Mouse (Mus musculus) large intestine, adult 2 months (tissue): ENCODE data around the gene Slc38a1. TPM values are rescaled to one million over a fixed set of nuclear protein-coding genes. Genes with fewer than 3 reads are reported as not detected.
"Not testable (repeated sequence)": the region's sequence is repeated elsewhere in the genome, so short reads cannot be mapped to it uniquely, and the experiment has no call there.

Experiments used
- DNase-seq: peaks from one replicate; pipeline ENCODE4 v3.0.0-alpha.2; 2012; ENCODE audit warnings: low read depth, low spot score
- WGBS: fragments of 180-500 bp; shearing (Covaris S2); methylation state at CpG from one replicate; pipeline ENCODE4 v1.1.7; 2018; 5-methylcytosine and 5-hydroxymethylcytosine counted together
- polyA plus RNA-seq: library from polyadenylated mRNA; depleted of rRNA; stranded (reverse); fragments of >200 nt; gene quantifications from 2 replicates; pipeline ENCODE4 v1.2.3, GENCODE M21; 2012

The Slc38a1 gene
- polyA plus RNA-seq, 1 experiment, result 17.3 TPM

- whole genome bisulfite sequencing, result 75% methylated on average over 5 of the region's 5 CpGs
- no peak for DNase-seq
These were observed 15.8 kb downstream of the Slc38a1 start for GRCm38 (mm10) chr15:96626871-96627270.

GRCm38 (mm10) chr15:96625012-96625411 lies 17.7 kb downstream of the Slc38a1 start:
- WGBS, result 51% methylated on average over 9 of the region's 9 CpGs

GRCm38 (mm10) chr15:96622376-96622775 lies 20.3 kb downstream of the Slc38a1 start:
- DNase-seq, result no peak
- WGBS, result 98% methylated on average over 7 of the region's 7 CpGs

More at GRCm38 (mm10) chr15:96625012-96625411, 17.7 kb downstream of the Slc38a1 start:
- not testable (repeated sequence) for DNase-seq

DNA sequence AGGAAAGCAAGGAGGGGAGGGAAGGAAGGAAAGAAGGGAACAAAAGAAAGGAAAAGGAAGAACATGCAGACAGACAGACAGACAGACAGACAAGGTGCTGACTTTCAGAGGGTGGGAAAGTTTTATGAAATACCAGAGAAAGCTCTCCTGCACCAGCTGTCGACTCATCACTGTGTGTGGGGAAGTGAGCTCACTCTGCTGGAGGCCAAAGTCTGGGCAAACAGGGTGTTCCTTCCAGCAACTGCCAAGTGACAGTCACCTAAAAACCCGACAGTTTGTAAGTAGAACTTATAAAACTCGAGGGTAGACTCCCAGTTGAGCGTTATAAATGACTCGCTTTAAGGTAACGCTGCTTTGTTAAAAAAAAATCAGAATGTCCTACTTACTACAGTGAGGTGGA lies 21.0 kb downstream of the Slc38a1 start:
- 14% methylated on average over 6 of the region's 6 CpGs for WGBS
- no peak for DNase-seq

GRCm38 (mm10) chr15:96617555-96617954 lies 25.2 kb downstream of the Slc38a1 start:
- 78% methylated on average over 7 of the region's 7 CpGs for WGBS
- DNase-seq, result no peak

- DNase-seq, result peak; percentile 35
- 17% methylated on average over 7 of the region's 7 CpGs for WGBS
These were observed 34.0 kb downstream of the Slc38a1 start for GRCm38 (mm10) chr15:96608671-96609070.

GRCm38 (mm10) chr15:96607422-96607821 lies 35.3 kb downstream of the Slc38a1 start:
- no peak for DNase-seq
- WGBS, result 90% methylated on average over 5 of the region's 5 CpGs

DNA sequence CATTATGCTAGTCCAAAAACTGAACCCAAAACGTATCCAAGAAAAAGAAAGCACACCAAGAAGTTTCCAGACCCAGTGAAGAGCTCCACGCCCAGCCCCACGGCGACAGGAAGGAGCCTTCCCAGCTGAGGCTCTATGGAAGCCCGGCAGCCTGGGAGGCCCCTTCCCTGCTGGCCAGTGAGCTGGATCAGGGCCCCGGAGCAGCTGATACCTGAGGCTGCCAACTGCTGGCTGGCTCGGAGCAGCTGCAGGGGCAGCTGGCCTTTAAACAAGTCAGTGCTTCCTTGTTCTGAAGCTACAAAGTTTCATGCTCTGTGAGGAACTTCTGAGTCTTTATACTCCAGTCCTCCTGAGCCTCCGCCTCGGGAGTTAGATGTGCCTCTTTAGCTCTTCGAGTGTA lies 38.4 kb downstream of the Slc38a1 start:
- WGBS, result 24% methylated on average over 10 of the region's 10 CpGs
- peak; percentile 22 for DNase-seq

GRCm38 (mm10) chr15:96602043-96602442 lies 40.7 kb downstream of the Slc38a1 start:
- WGBS, result 88% methylated on average over 16 of the region's 16 CpGs
- no peak for DNase-seq

DNA sequence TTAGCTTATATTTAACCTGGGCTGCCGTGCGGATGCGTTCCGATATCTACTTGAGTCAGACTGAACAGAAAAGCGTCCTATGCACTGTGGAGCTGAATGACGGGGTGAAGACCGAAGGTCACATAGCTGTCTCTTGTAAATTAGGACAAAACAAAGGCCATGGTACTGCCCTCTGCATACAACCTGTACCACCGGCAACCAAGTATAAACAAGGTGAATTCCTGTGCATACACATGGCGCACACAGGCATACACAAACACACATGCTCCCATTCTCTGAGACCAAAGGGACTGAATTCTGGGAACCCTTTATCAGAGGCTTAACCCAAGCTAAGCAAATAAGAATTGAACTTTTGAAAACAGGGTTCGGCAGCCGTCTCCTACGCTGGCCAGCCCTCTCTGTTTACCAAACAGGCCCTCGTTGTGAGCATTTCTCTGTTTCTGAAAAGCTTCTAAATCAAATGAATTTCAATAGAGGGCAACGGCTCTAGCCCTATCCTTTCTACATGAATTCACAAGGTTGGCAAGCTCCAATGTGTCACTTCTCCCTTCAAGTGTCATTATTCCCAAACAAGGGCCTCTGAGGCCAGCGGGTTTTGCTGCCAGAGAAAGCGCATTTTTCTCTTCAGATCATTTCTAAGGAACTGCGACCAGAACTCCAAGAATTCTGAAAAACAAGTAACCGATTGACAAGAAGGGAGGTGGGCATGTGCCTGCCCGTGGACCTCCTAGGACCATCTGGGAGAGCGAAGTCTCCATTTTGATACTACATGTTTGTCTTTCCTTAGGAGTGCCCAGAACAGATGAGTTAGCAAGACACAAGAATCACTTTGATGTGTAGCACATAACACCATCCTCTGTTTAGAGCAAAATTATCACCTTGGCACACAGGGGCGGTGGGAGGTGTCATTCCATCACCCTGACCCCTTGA lies 42.6 kb downstream of the Slc38a1 start:
- 75% methylated on average over 21 of the region's 21 CpGs for WGBS
- no peak for DNase-seq

GRCm38 (mm10) chr15:96598888-96599578 lies 43.7 kb downstream of the Slc38a1 start:
- whole genome bisulfite sequencing, result 33% methylated on average over 11 of the region's 11 CpGs
- peak; percentile 56 for DNase-seq

GRCm38 (mm10) chr15:96597116-96597515 lies 45.6 kb downstream of the Slc38a1 start:
- 90% methylated on average over 9 of the region's 9 CpGs for WGBS
- DNase-seq, result no peak

DNA sequence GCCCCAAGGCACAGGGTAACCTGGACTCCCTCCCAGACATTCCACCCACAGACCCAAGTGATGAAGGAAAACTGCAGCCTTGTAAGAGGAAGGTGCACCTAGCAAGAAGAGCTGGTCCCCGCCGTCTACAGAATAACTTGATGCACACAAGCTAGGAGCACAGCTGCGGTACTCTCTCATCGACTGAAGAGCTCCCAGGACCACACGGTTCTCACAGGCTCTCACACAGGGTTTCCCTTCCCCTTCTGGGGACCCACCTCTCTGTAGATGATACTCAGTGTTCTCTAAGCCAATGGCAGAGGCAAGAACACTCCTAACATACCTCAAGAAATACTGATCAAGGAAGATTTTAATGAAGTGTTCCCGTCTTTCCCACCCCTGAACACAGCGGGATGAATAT lies 48.4 kb downstream of the Slc38a1 start:
- DNase-seq, result no peak
- 89% methylated on average over 7 of the region's 7 CpGs for WGBS

DNA sequence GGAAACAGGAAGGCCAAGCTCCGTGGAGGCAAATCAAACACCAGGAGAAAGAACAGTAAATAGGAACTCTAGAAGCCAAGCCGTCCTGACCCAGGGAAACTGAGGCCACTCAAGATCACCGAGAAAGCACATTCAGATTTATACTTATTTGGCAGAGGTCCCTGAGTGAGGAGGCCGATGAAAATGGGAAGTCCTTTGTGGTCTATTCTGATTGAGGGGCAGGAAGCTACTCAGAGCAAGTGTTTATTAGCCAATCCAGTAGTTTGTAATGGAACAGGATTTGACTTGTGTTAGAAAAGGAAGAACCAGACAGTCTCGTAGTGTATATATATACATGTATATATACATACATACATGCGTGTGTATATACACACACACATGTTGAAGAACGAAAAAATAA lies 48.8 kb downstream of the Slc38a1 start:
- no peak for DNase-seq
- WGBS, result 64% methylated on average over 7 of the region's 7 CpGs

GRCm38 (mm10) chr15:96593457-96593856 lies 49.3 kb downstream of the Slc38a1 start:
- no peak for DNase-seq
- 71% methylated on average over 6 of the region's 6 CpGs for WGBS

- no peak for DNase-seq
- 75% methylated on average over 13 of the region's 13 CpGs for WGBS
These were observed 49.7 kb downstream of the Slc38a1 start for GRCm38 (mm10) chr15:96592976-96593375.

DNA sequence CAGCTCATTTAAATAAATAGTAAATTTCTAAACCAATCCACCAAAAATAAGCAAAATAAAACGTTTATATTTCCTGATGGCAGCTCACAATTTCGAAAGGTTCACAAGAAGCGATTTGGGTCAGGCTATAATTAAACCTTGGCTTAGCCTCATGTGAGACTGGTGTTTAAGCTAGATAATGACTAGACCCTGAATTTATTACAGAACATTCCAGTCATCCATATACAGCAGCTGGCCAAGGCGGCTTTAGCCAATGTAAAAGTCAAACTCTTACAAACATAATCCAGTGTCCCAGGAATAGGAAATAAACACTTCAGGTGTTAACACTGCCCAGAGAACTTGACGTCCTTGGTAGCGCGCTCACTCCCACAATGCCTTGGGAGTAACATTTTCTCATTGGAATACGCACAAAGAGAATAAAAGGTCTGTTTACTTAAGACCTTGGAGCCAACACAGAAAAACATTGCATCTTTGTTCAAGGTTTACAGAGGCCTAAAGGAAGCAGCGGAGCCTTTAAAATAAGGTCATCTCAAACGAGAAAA lies 50.8 kb downstream of the Slc38a1 start:
- WGBS, result 34% methylated on average over 10 of the region's 10 CpGs
- no peak for DNase-seq

GRCm38 (mm10) chr15:96588996-96589657 lies 53.6 kb downstream of the Slc38a1 start:
- DNase-seq, result no peak
- 90% methylated on average over 9 of the region's 9 CpGs for WGBS

GRCm38 (mm10) chr15:96587998-96588397 lies 54.7 kb downstream of the Slc38a1 start:
- WGBS, result 75% methylated on average over 8 of the region's 8 CpGs
- no peak for DNase-seq
